Mouse (Mus musculus): ENCODE data around the gene Wdr5. TPM values are rescaled to one million over a fixed set of nuclear protein-coding genes. Genes with fewer than 3 reads are reported as not detected.
A peak's percentile ranks its signal among the peaks of the same experiment; 100 is the strongest.
"Not testable (repeated sequence)": the region's sequence is repeated elsewhere in the genome, so short reads cannot be mapped to it uniquely, and the experiment has no call there.

Gene Wdr5
- polyA plus RNA-seq, 1 experiment from 2014 or later: 33.7 TPM

- H3K9ac ChIP-seq: 0 out of 2 replicates have a peak overlapping the region, but pooled peaks have one; percentile 61
- not testable (repeated sequence) for H3K27me3 ChIP-seq (replicated peaks); H3K9me3 ChIP-seq (replicated peaks); H3K4me3 ChIP-seq; ATAC-seq (ENCODE audit: insufficient number of reproducible peaks, low FRiP score)
- peak overlapping the region; percentile 45 for H3K4me2 ChIP-seq
- peak overlapping the region; percentile 56 for H3K27ac ChIP-seq (ENCODE audit: poor library complexity, severe bottlenecking)
- peaks cover 16% of the 10 kb centered on the region for H3K4me1 ChIP-seq (replicated peaks)
- 63% methylated on average over 5 of the region's 5 CpGs for WGBS
- peaks cover 30% of the 10 kb centered on the region for H3K36me3 ChIP-seq
These were observed 23.7 kb downstream of the Wdr5 start for GRCm38 (mm10) chr2:27538455-27539330.

GRCm38 (mm10) chr2:27539336-27539735 lies 24.4 kb downstream of the Wdr5 start:
- Histone ChIP-seq H3K36me3 (peaks cover 24% of the 10 kb centered on the region), H3K27me3 (replicated peaks) (no peaks in the 10 kb centered on the region), H3K9ac (peak overlapping the region; percentile 61; the same call in 1 of the 2 replicates), H3K4me3 (no peak overlapping the region), H3K4me1 (replicated peaks) (peaks cover 16% of the 10 kb centered on the region), H3K4me2 (peak overlapping the region; percentile 45), H3K9me3 (replicated peaks) (no peaks in the 10 kb centered on the region), H3K27ac (ENCODE audit: poor library complexity, severe bottlenecking) (peak overlapping the region; percentile 56)
- WGBS: 20% methylated on average over 5 of the region's 5 CpGs
- ATAC-seq (ENCODE audit: insufficient number of reproducible peaks, low FRiP score): no peak

- H3K36me3 ChIP-seq: peaks cover 18% of the 10 kb centered on the region
- no peaks in the 10 kb centered on the region for H3K9me3 ChIP-seq (replicated peaks)
- peaks cover 16% of the 10 kb centered on the region for H3K4me1 ChIP-seq (replicated peaks)
- H3K27ac ChIP-seq (ENCODE audit: poor library complexity, severe bottlenecking): peak overlapping the region; percentile 79
- ATAC-seq (ENCODE audit: insufficient number of reproducible peaks, low FRiP score): peak; percentile 96
- WGBS: under 1% methylated on average over 46 of the region's 46 CpGs
- H3K4me3 ChIP-seq: peak overlapping the region; percentile 44
- H3K27me3 ChIP-seq (replicated peaks): no peaks in the 10 kb centered on the region
- H3K9ac ChIP-seq: peak overlapping the region; percentile 62
- peak overlapping the region; percentile 70 for H3K4me2 ChIP-seq
These were observed 25.0 kb downstream of the Wdr5 start for GRCm38 (mm10) chr2:27539772-27540514.

GRCm38 (mm10) chr2:27540515-27540836 lies 25.5 kb downstream of the Wdr5 start:
- Histone ChIP-seq H3K9me3 (replicated peaks) (no peaks in the 10 kb centered on the region), H3K36me3 (peaks cover 12% of the 10 kb centered on the region), H3K4me1 (replicated peaks) (peaks cover 16% of the 10 kb centered on the region), H3K9ac (peak overlapping the region; percentile 62), H3K27ac (ENCODE audit: poor library complexity, severe bottlenecking) (peak overlapping the region; percentile 79), H3K4me2 (peak overlapping the region; percentile 70), H3K4me3 (peak overlapping the region; percentile 44), H3K27me3 (replicated peaks) (no peaks in the 10 kb centered on the region)
- no peak for ATAC-seq (ENCODE audit: insufficient number of reproducible peaks, low FRiP score)
- 30% methylated on average over 10 of the region's 10 CpGs for WGBS

GRCm38 (mm10) chr2:27541225-27541624 lies 26.3 kb downstream of the Wdr5 start:
- no peak for ATAC-seq (ENCODE audit: insufficient number of reproducible peaks, low FRiP score)
- H3K27me3 ChIP-seq (replicated peaks): no peaks in the 10 kb centered on the region
- WGBS: 86% methylated on average over 3 of the region's 3 CpGs
- H3K4me2 ChIP-seq: peak overlapping the region; percentile 70
- H3K27ac ChIP-seq (ENCODE audit: poor library complexity, severe bottlenecking): no peak overlapping the region
- H3K9ac ChIP-seq: 0 out of 2 replicates have a peak overlapping the region, but pooled peaks have one; percentile 62
- peaks cover 5% of the 10 kb centered on the region for H3K36me3 ChIP-seq
- H3K4me1 ChIP-seq (replicated peaks): peaks cover 16% of the 10 kb centered on the region
- no peaks in the 10 kb centered on the region for H3K9me3 ChIP-seq (replicated peaks)
- H3K4me3 ChIP-seq: no peak overlapping the region

- no peak overlapping the region for H3K27ac ChIP-seq (ENCODE audit: poor library complexity, severe bottlenecking)
- H3K9me3 ChIP-seq (replicated peaks): peaks cover 11% of the 10 kb centered on the region
- H3K27me3 ChIP-seq (replicated peaks): no peaks in the 10 kb centered on the region
- H3K4me1 ChIP-seq (replicated peaks): peaks cover 13% of the 10 kb centered on the region
- no peaks in the 10 kb centered on the region for H3K36me3 ChIP-seq
- H3K4me2 ChIP-seq: no peak overlapping the region
- WGBS: 78% methylated on average over 6 of the region's 6 CpGs
- no peak overlapping the region for H3K9ac ChIP-seq
- no peak for ATAC-seq (ENCODE audit: insufficient number of reproducible peaks, low FRiP score)
- no peak overlapping the region for H3K4me3 ChIP-seq
These were observed 29.7 kb downstream of the Wdr5 start for GRCm38 (mm10) chr2:27544613-27545012.

GRCm38 (mm10) chr2:27545517-27545916 lies 30.6 kb downstream of the Wdr5 start:
- H3K27me3 ChIP-seq (replicated peaks); H3K9ac ChIP-seq; H3K4me3 ChIP-seq; H3K27ac ChIP-seq (ENCODE audit: poor library complexity, severe bottlenecking); H3K36me3 ChIP-seq; H3K4me2 ChIP-seq; ATAC-seq (ENCODE audit: insufficient number of reproducible peaks, low FRiP score): not testable (repeated sequence)
- WGBS: 75% methylated on average over 3 of the region's 3 CpGs
- Histone ChIP-seq H3K4me1 (replicated peaks) (peaks cover 12% of the 10 kb centered on the region), H3K9me3 (replicated peaks) (peaks cover 11% of the 10 kb centered on the region)

- H3K4me1 ChIP-seq (replicated peaks); ATAC-seq (ENCODE audit: insufficient number of reproducible peaks, low FRiP score); H3K27me3 ChIP-seq (replicated peaks); H3K36me3 ChIP-seq; H3K4me2 ChIP-seq; H3K27ac ChIP-seq (ENCODE audit: poor library complexity, severe bottlenecking); H3K9ac ChIP-seq; H3K4me3 ChIP-seq: not testable (repeated sequence)
- 91% methylated on average over 8 of the region's 8 CpGs for WGBS
- peaks cover 11% of the 10 kb centered on the region for H3K9me3 ChIP-seq (replicated peaks)
These were observed 31.1 kb downstream of the Wdr5 start for GRCm38 (mm10) chr2:27546041-27546440.

GRCm38 (mm10) chr2:27547326-27547725 lies 32.4 kb downstream of the Wdr5 start:
- Histone ChIP-seq H3K9ac (no peak overlapping the region), H3K4me2 (no peak overlapping the region), H3K27ac (ENCODE audit: poor library complexity, severe bottlenecking) (no peak overlapping the region), H3K4me1 (replicated peaks) (no peaks in the 10 kb centered on the region), H3K4me3 (no peak overlapping the region), H3K36me3 (no peaks in the 10 kb centered on the region), H3K27me3 (replicated peaks) (no peaks in the 10 kb centered on the region), H3K9me3 (replicated peaks) (peaks cover 11% of the 10 kb centered on the region)
- no peak for ATAC-seq (ENCODE audit: insufficient number of reproducible peaks, low FRiP score)
- 54% methylated on average over 1 of the region's 1 CpGs for WGBS

GRCm38 (mm10) chr2:27547986-27548385 lies 33.0 kb downstream of the Wdr5 start:
- Histone ChIP-seq H3K36me3 (no peaks in the 10 kb centered on the region), H3K9ac (no peak overlapping the region), H3K27ac (ENCODE audit: poor library complexity, severe bottlenecking) (no peak overlapping the region), H3K4me2 (no peak overlapping the region), H3K4me1 (replicated peaks) (0 out of 2 replicates have a peak, but pooled peaks cover 3% of the 10 kb centered on the region), H3K4me3 (no peak overlapping the region), H3K27me3 (replicated peaks) (no peaks in the 10 kb centered on the region), H3K9me3 (replicated peaks) (peaks cover 11% of the 10 kb centered on the region)
- ATAC-seq (ENCODE audit: insufficient number of reproducible peaks, low FRiP score): no peak
- WGBS: 85% methylated on average over 2 of the region's 2 CpGs

- no peak overlapping the region for H3K27ac ChIP-seq (ENCODE audit: poor library complexity, severe bottlenecking)
- no peak overlapping the region for H3K4me3 ChIP-seq
- WGBS: 80% methylated on average over 1 of the region's 1 CpGs
- peaks cover 11% of the 10 kb centered on the region for H3K9me3 ChIP-seq (replicated peaks)
- no peak overlapping the region for H3K9ac ChIP-seq
- no peak for ATAC-seq (ENCODE audit: insufficient number of reproducible peaks, low FRiP score)
- no peak overlapping the region for H3K4me2 ChIP-seq
- no peaks in the 10 kb centered on the region for H3K27me3 ChIP-seq (replicated peaks)
- 0 out of 2 replicates have a peak, but pooled peaks cover 7% of the 10 kb centered on the region for H3K4me1 ChIP-seq (replicated peaks)
- H3K36me3 ChIP-seq: no peaks in the 10 kb centered on the region
These were observed 33.9 kb downstream of the Wdr5 start for GRCm38 (mm10) chr2:27548664-27549369.
